Mouse (Mus musculus) CD8-positive naive resting alpha-beta T cell, adult 57 days (primary cell): Measurements from ENCODE around the gene Cldnd2. TPM values are rescaled to one million over a fixed set of nuclear protein-coding genes. Genes with fewer than 3 reads are reported as not detected.

Source experiments
- total RNA-seq: library from RNA; stranded (reverse); gene quantifications from one replicate; pipeline ENCODE4 v1.2.4, GENCODE M21; 2023

The Cldnd2 gene
- total RNA-seq: 2.4 TPM

GRCm38 (mm10) chr7:43440482-43440881 lies at the start of gene Cldnd2:
TSS of gene Cldnd2 (plus strand) at chr7:43440782.

GRCm38 (mm10) chr7:43408131-43408553 lies 32.4 kb upstream of the Cldnd2 start, which contains the start of gene Siglecg:
TSS of gene Siglecg (plus strand) at chr7:43408204.

GRCm38 (mm10) chr7:43427406-43427805 lies 13.2 kb upstream of the Cldnd2 start, which contains the start of gene Lim2:
TSS of gene Lim2 (plus strand) at chr7:43427670.

GRCm38 (mm10) chr7:43436341-43437255 lies 4.0 kb upstream of the Cldnd2 start, which contains the start of gene Nkg7:
TSS of gene Nkg7 (plus strand) at chr7:43437073.

GRCm38 (mm10) chr7:43443917-43444293 lies 3.3 kb downstream of the Cldnd2 start, which contains the start of the genes Etfb and Gm45233:
TSS of gene Etfb (plus strand) at chr7:43444083.
TSS of gene Gm45233 (plus strand) at chr7:43444128.

GRCm38 (mm10) chr7:43462851-43463250 lies 22.3 kb downstream of the Cldnd2 start, which contains the start of gene Vsig10l:
TSS of gene Vsig10l (plus strand) at chr7:43463151.

GRCm38 (mm10) chr7:43489631-43490125 lies 49.1 kb downstream of the Cldnd2 start, which contains the start of gene Iglon5:
TSS of gene Iglon5 (minus strand) at chr7:43490075.

Other genes starting within 250 kb of the Cldnd2 start
- gene Zfp715, start 127.5 kb upstream of the Cldnd2 start, total RNA-seq: 27.4 TPM
- gene Siglecf, start 89.4 kb upstream of the Cldnd2 start, total RNA-seq: 0.31 TPM
- gene Siglecg, start 32.6 kb upstream of the Cldnd2 start, total RNA-seq: 22.1 TPM
- gene Lim2, start 13.1 kb upstream of the Cldnd2 start, total RNA-seq: not detected
- 209 TPM for gene Nkg7, start 3.7 kb upstream of the Cldnd2 start, total RNA-seq
- gene Etfb, start 3.3 kb downstream of the Cldnd2 start, total RNA-seq: 27.5 TPM
- not detected for gene Gm45233, start 3.3 kb downstream of the Cldnd2 start, total RNA-seq
- 0.89 TPM for gene Vsig10l, start 22.4 kb downstream of the Cldnd2 start, total RNA-seq
- not detected for gene Iglon5, start 49.3 kb downstream of the Cldnd2 start, total RNA-seq
- not detected for gene 4931406B18Rik, start 65.2 kb downstream of the Cldnd2 start, total RNA-seq
- gene Cd33, start 103.6 kb downstream of the Cldnd2 start, total RNA-seq: 1.0 TPM
- 9.1 TPM for gene Zfp658, start 121.5 kb downstream of the Cldnd2 start, total RNA-seq
- 19.5 TPM for gene Zfp719, start 138.8 kb downstream of the Cldnd2 start, total RNA-seq
- not detected for gene Zfp819, start 166.4 kb downstream of the Cldnd2 start, total RNA-seq
- gene Ceacam18, start 193.9 kb downstream of the Cldnd2 start, total RNA-seq: not detected
- 1.5 TPM for gene Siglece, start 219.4 kb downstream of the Cldnd2 start, total RNA-seq
- gene Ctu1, start 231.2 kb downstream of the Cldnd2 start, total RNA-seq: 8.5 TPM
- gene Klk14, start 249.6 kb downstream of the Cldnd2 start, total RNA-seq: not detected